Mouse (Mus musculus): ENCODE data around the gene Gsn.

Gsn gene

GRCm38 (mm10) chr2:35253751-35254150 lies 2.4 kb upstream of the Gsn start:
- DNase-seq (ENCODE audit: extremely low spot score, low spot score): no peak

GRCm38 (mm10) chr2:35255004-35255403 lies 1.2 kb upstream of the Gsn start:
- DNase-seq (ENCODE audit: extremely low spot score, low spot score): no peak

DNA sequence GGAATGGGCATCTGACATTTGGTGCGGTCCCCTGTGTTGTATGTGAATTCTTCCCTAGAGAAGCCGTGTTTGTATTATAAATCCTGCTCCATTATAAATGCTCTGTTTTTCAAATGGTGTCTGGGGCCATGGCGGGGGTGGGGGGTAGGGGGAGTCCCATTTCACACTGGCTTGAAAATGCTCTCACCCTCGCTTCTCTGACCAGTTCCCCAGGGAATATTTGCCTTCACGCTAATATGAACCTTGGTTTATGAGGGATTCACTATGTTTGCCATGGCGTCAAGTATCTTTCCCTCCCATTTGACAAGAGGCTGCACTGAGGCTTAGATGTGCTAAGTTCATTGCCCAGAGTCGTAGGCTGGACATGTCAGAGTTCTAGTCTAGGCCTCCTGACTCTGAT lies 718 bp upstream of the Gsn start:
- DNase-seq (ENCODE audit: extremely low spot score, low spot score): no peak

GRCm38 (mm10) chr2:35256932-35257331 lies 752 bp downstream of the Gsn start:
- DNase-seq (ENCODE audit: extremely low spot score, low spot score): no peak

- DNase-seq (ENCODE audit: extremely low spot score, low spot score): no peak
These were observed 1.7 kb downstream of the Gsn start for GRCm38 (mm10) chr2:35257886-35258285.

DNA sequence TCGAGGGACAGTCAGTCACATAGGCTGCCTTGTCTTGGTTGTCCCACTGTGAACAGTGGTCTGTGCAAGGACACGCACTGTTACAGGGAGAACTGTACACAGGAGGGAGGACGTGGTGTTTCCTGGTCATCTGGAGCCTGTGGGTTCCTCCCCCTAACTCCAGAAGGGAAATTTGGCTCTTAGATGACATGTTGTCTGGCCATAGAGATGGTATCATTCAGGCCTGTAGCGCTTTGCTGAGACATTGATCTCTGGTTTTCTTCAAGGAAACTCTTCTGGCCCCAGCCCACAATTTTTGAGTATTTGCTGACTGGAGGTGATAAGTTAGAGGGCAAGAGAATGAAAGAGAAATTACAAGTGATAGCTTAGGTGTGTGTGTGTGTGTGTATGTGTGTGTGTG lies 2.4 kb downstream of the Gsn start:
- no peak for DNase-seq (ENCODE audit: extremely low spot score, low spot score)

GRCm38 (mm10) chr2:35259338-35260080 lies 3.3 kb downstream of the Gsn start:
- no peak for DNase-seq (ENCODE audit: extremely low spot score, low spot score)

GRCm38 (mm10) chr2:35260291-35260690 lies 4.1 kb downstream of the Gsn start:
- DNase-seq (ENCODE audit: extremely low spot score, low spot score): no peak

GRCm38 (mm10) chr2:35264095-35264494 lies 7.9 kb downstream of the Gsn start:
- DNase-seq (ENCODE audit: extremely low spot score, low spot score): no peak

DNA sequence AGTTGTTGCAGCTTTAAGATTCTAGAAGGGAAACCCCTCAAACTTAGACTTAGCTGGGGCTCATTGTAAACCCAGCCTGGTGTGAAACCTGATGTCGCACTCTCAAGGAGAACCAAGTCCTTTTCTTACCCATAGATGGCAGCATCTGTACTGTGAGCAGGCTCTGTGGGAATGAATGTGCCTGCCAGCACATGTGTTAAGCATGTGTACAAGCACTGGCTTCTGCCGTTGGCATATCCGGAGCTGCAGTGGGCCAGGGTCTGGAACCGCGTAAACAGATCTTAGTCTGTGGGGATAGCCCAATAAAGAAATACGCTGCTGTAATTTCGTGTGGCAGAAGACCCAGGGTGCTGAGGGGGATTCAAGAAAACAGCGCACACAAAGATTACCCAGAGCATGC lies 9.1 kb downstream of the Gsn start:
- DNase-seq (ENCODE audit: extremely low spot score, low spot score): peak; percentile 48

DNA sequence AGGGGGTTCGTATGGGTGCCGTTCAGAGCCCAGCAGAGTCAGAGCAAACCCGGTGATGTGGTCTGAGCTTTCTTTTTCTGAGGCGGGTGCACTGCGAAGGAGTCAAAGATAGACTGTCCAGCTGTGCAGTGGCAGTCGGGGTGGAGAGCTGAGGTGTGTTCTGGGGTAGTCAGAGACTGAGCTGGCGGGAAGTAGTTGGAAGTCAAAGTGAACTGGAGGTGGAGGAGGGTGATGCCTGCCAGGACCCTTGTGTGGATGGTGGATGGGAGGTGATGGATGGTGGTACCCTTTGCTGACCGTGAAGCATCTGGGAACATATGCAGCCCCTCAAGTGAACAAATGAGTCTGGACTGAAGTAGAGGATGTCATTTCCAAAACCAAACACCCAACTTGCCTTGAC lies 9.6 kb downstream of the Gsn start:
- DNase-seq (ENCODE audit: extremely low spot score, low spot score): no peak

GRCm38 (mm10) chr2:35266251-35266905 lies 10.2 kb downstream of the Gsn start:
- no peak for DNase-seq (ENCODE audit: extremely low spot score, low spot score)

- no peak for DNase-seq (ENCODE audit: extremely low spot score, low spot score)
These were observed 11.1 kb downstream of the Gsn start for GRCm38 (mm10) chr2:35267156-35267875.

GRCm38 (mm10) chr2:35267876-35268566 lies 11.8 kb downstream of the Gsn start:
- DNase-seq (ENCODE audit: extremely low spot score, low spot score): no peak

DNA sequence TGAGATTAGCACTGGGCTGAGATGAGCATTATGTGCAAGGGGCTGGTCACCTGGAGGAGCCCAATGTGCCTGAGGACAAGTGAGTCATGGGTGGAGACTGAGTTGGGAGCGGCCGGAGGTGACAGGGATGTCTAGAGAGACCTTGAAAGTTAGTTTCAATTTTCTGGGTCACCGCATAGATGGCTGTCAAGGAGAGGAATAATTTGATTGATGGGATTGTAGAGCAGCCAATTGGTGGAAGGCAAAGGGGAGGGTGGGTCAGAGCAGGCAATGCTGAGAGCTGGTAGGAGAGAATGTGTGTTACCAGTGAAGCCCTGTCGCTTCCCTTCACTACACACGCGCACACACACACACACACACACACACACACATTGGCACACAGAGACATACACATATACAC lies 13.0 kb downstream of the Gsn start:
- no peak for DNase-seq (ENCODE audit: extremely low spot score, low spot score)

DNA sequence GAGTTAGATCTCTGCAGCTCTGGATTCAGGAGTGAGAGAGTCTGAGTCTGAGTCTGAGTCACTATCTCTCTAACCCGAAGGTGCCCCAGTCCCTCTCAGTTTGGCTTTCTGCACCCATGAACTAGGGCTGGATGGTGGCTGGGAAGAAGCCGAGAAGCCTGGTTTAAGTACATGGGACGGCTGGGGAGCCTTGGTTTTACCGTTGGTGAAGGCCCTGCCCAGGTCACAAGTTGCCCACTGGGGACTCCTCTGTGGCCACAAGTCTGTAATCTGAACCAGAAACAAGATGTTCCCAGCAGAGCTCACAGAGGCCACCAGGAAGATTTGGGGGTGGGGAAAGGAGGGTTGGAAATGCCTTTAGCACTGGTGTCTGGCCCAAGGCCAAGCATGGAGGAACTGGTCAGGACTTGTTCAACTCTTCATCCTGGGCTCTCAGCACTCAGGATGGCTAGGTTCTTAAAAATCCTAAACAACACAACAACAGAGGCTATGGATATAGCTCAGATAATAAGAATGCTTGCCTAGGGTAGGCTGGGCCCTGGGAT lies 13.6 kb downstream of the Gsn start:
- DNase-seq (ENCODE audit: extremely low spot score, low spot score): no peak

DNA sequence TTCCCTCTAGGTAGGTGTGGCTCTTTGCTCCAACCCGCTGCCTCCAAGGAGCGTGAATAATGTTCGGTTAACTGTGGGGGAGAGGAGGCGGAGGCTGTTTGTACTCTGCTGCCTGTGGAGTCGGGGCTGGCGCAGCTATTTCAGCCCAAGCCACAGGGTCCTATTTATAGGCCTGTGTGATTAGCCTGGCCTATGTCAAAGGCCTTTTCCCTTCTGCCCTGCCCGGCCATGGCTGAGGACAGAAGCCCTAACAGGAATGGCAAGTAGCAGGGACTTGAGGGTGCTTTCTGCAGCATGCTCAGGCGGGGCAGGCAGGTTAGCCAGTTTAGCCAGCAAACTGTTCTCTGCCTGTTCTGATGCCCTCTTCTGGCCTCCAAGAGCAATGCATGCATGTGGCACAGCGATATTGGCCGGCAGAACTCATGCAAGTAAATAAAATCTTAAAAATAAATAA lies 14.4 kb downstream of the Gsn start:
- peak; percentile 72 for DNase-seq (ENCODE audit: extremely low spot score, low spot score)

DNA sequence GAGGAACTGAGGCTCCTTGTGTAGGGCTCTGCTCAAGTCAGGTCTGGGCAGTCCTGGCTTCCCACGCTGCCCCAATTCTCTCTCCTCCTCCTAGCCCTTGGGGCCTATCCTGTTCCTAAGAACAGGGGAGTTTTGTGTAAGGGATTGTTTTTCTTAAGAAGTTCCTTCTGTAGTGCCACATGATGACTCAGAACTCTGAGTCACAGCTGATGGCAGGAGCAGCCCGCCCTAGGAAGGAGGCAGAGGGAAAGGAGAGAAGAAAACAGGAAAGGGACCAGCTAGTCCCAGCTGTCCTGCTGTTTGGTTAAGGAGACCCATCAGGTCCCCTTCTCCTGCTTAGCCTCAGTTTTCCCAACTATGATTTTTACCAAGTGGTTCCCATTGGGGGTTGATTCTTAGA lies 15.6 kb downstream of the Gsn start:
- no peak for DNase-seq (ENCODE audit: extremely low spot score, low spot score)

GRCm38 (mm10) chr2:35272881-35273280 lies 16.7 kb downstream of the Gsn start:
- no peak for DNase-seq (ENCODE audit: extremely low spot score, low spot score)

DNA sequence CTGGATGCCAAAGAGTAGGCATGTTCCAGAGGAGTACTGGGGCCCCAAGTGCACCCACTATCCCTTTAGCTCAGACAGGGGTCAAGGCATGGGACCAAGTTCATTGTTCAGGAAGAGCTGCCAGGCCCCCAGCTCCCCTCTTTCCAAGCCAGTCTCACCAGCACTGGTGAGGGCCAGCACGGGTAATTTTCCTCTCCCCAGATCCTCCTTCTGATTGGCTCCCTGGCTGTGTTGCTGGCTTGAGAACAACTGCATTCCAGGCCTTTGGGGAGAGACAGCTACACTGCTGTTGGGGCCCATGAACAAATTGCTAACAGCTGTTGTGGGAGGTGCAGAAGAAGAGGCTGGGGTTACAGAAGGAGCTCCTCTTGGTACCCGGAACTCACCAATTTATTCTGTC lies 17.4 kb downstream of the Gsn start:
- peak; percentile 32 for DNase-seq (ENCODE audit: extremely low spot score, low spot score)

GRCm38 (mm10) chr2:35277686-35278085 lies 21.5 kb downstream of the Gsn start:
- DNase-seq (ENCODE audit: extremely low spot score, low spot score): no peak

Data from neural tube, embryonic 10.5 days (tissue).